Mouse (Mus musculus): ENCODE measurements at regions not wholly inside any gene's neighbourhood (a gene's known extent, or its start where the extent isn't known, plus 50 kb on each side); places are given as distances from the start of the nearest gene placed in this dataset.
"Not testable (repeated sequence)": the region's sequence is repeated elsewhere in the genome, so short reads cannot be mapped to it uniquely, and the experiment has no call there.

DNA sequence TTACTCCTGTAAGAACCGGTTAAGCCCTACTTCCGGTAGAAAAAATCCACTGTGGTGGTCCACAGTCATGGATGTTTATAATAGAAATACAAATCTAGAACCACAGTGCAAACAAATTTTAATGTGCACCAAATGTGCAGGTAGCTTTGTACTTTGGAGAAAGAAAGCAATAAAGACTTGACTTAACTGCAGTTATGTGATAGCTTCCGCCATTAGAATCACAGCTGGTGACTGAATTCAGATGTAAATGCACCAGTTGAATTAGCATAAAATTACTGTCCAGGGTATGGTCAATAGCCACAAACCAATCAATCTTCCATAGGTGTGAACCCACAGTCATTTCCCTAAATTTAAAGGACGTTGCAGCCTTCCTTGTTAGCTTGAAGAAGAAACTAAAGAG lies 367.2 kb downstream of the Trib2 start:
- H3K27ac ChIP-seq (replicated peaks), result no peak overlapping the region
- no peaks in the 10 kb centered on the region for H3K36me3 ChIP-seq (ENCODE audit: control insufficient read depth, insufficient read depth, low read length)
- H3K4me1 ChIP-seq (replicated peaks; ENCODE audit: control insufficient read depth, insufficient read depth), result no peaks in the 10 kb centered on the region
- no peak overlapping the region for H3K4me3 ChIP-seq (ENCODE audit: low read depth, low read length)
- no peak overlapping the region for H3K9ac ChIP-seq (ENCODE audit: low read length)
- H3K4me2 ChIP-seq (replicated peaks; ENCODE audit: low read depth), result no peak overlapping the region
- WGBS, result 72% methylated on average over 4 of the region's 4 CpGs
- TF ChIP-seq EP300 (optimal IDR thresholded peaks at IDR 0.05) (no peak), CTCF (IDR thresholded peaks at IDR 0.05; ENCODE audit: low read depth) (no peak)
- ATAC-seq (ENCODE audit: low FRiP score, low TSS enrichment) (no peak), DNase-seq (ENCODE audit: low spot score) (no peak)
- H3K27me3 ChIP-seq (ENCODE audit: control insufficient read depth, insufficient read depth, low read length), result no peaks in the 10 kb centered on the region; the same call in 1 of the 2 replicates
- H3K9me3 ChIP-seq (ENCODE audit: control insufficient read depth, low read length), result no peaks in the 10 kb centered on the region

DNA sequence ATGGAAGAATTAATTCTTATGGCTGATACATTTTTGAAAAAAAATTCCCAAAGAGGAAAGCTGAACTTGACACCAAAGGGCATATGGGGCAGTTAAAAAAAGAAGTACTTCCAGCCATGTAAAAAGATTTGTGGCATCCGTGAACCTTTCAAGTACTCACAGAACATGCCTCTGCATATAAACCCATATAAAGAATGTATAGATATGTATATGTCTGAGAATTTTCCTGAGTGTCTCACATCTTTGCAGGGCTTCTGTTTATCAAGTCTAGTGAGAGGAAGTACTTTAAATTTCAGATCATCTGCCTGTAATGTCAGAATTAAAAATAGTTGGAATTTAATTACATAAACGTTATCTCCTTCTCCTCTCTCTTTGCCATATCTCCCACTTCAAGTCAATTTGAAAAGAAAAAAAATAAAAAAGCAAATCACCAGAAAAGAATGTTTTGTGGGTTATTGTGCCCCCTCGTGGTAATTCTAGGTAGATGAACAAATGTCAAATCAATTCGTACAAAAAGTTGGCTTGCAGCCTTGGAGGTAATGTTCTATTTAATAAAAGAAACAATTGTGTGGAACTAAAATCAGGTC lies 400.4 kb downstream of the Trib2 start:
- ATAC-seq (ENCODE audit: low FRiP score, low TSS enrichment) (no peak), DNase-seq (ENCODE audit: low spot score) (no peak)
- Histone ChIP-seq H3K27ac (replicated peaks) (no peak overlapping the region), H3K4me1 (replicated peaks; ENCODE audit: control insufficient read depth, insufficient read depth) (no peaks in the 10 kb centered on the region), H3K4me3 (ENCODE audit: low read depth, low read length) (no peak overlapping the region), H3K9me3 (ENCODE audit: control insufficient read depth, low read length) (no peaks in the 10 kb centered on the region), H3K9ac (ENCODE audit: low read length) (no peak overlapping the region), H3K27me3 (ENCODE audit: control insufficient read depth, insufficient read depth, low read length) (no peaks in the 10 kb centered on the region), H3K4me2 (replicated peaks; ENCODE audit: low read depth) (no peak overlapping the region), H3K36me3 (ENCODE audit: control insufficient read depth, insufficient read depth, low read length) (no peaks in the 10 kb centered on the region)
- no peak for TF ChIP-seq EP300 (optimal IDR thresholded peaks at IDR 0.05)
- peak; percentile 71 for TF ChIP-seq CTCF (IDR thresholded peaks at IDR 0.05; ENCODE audit: low read depth)
- 12% methylated on average over 4 of the region's 4 CpGs for WGBS

DNA sequence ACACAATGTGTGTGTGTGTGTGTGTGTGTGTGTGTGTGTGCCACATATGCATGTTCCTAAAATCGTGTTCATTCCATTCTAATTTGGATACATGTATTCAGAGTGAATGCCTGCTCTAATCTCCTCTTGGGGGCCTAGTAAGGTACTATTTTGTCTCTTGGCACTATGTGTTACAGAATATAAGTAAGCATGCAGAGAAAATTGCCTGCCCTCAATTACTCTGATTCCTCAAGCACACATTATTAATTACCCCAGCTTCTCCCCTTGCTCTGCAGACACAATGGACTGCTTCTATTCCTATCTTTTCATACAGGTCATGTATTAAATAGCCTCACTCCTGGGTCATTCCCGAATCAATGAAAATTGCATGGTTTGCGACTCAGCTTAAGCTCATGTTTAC lies 406.3 kb downstream of the Trib2 start:
- Histone ChIP-seq H3K4me2 (replicated peaks; ENCODE audit: low read depth) (no peak overlapping the region), H3K27me3 (ENCODE audit: control insufficient read depth, insufficient read depth, low read length) (no peaks in the 10 kb centered on the region), H3K4me3 (ENCODE audit: low read depth, low read length) (no peak overlapping the region), H3K9ac (ENCODE audit: low read length) (no peak overlapping the region), H3K9me3 (ENCODE audit: control insufficient read depth, low read length) (no peaks in the 10 kb centered on the region), H3K27ac (replicated peaks) (no peak overlapping the region), H3K4me1 (replicated peaks; ENCODE audit: control insufficient read depth, insufficient read depth) (no peaks in the 10 kb centered on the region), H3K36me3 (ENCODE audit: control insufficient read depth, insufficient read depth, low read length) (no peaks in the 10 kb centered on the region)
- TF ChIP-seq EP300 (optimal IDR thresholded peaks at IDR 0.05) (no peak), CTCF (IDR thresholded peaks at IDR 0.05; ENCODE audit: low read depth) (no peak)
- WGBS, result 66% methylated on average over 3 of the region's 3 CpGs
- DNase-seq (ENCODE audit: low spot score) (no peak), ATAC-seq (ENCODE audit: low FRiP score, low TSS enrichment) (no peak)

DNA sequence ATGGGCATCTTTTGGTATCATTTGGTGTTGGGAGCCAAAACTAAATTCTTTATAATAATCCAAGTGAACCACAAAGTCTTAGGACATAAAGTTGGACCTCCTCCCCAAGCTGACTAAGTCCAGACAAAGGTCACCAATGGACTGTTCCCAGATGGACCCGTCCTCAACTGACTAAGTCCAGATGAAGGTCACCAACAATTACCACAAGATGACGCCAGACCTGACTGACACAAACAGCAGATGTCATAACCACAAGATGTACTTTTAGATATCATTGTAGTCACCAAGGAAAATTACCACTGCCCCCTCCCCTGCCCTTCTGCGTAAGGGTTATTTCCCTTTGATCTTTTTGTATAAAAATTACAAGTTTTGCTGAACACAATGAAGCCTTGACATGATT lies 409.1 kb downstream of the Trib2 start:
- 85% methylated on average over 3 of the region's 3 CpGs for WGBS
- not testable (repeated sequence) for H3K4me1 ChIP-seq (replicated peaks; ENCODE audit: control insufficient read depth, insufficient read depth); H3K4me2 ChIP-seq (replicated peaks; ENCODE audit: low read depth); H3K9me3 ChIP-seq (ENCODE audit: control insufficient read depth, low read length); H3K4me3 ChIP-seq (ENCODE audit: low read depth, low read length); ATAC-seq (ENCODE audit: low FRiP score, low TSS enrichment); H3K36me3 ChIP-seq (ENCODE audit: control insufficient read depth, insufficient read depth, low read length); H3K9ac ChIP-seq (ENCODE audit: low read length); H3K27me3 ChIP-seq (ENCODE audit: control insufficient read depth, insufficient read depth, low read length); DNase-seq (ENCODE audit: low spot score); H3K27ac ChIP-seq (replicated peaks)

DNA sequence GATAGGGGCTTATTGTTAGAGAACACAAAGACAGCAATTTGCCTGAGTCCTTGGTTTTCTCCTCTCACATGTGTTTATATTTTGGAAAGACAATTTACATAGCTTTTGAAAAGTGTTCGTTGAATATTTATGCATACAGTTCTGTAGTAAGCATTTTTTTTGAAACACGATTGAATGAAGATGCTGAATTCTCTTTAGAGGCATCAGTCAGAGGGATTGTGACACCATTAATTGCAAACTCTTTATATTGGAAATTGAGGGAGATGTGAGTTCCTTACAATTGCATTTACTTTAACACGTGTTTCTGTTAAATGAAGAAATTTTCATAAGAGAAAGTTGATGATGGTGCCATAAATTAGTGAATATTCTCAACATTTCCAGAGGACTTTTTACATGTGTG lies 424.1 kb downstream of the Trib2 start:
- DNase-seq (ENCODE audit: low spot score) (no peak), ATAC-seq (ENCODE audit: low FRiP score, low TSS enrichment) (no peak)
- H3K4me2 ChIP-seq (replicated peaks; ENCODE audit: low read depth), result no peak overlapping the region
- TF ChIP-seq EP300 (optimal IDR thresholded peaks at IDR 0.05) (no peak), CTCF (IDR thresholded peaks at IDR 0.05; ENCODE audit: low read depth) (no peak)
- H3K9ac ChIP-seq (ENCODE audit: low read length), result no peak overlapping the region
- no peaks in the 10 kb centered on the region for H3K4me1 ChIP-seq (replicated peaks; ENCODE audit: control insufficient read depth, insufficient read depth)
- H3K9me3 ChIP-seq (ENCODE audit: control insufficient read depth, low read length), result no peaks in the 10 kb centered on the region
- no peaks in the 10 kb centered on the region for H3K27me3 ChIP-seq (ENCODE audit: control insufficient read depth, insufficient read depth, low read length)
- H3K27ac ChIP-seq (replicated peaks), result no peak overlapping the region
- H3K36me3 ChIP-seq (ENCODE audit: control insufficient read depth, insufficient read depth, low read length), result no peaks in the 10 kb centered on the region
- 53% methylated on average over 3 of the region's 3 CpGs for whole genome bisulfite sequencing
- H3K4me3 ChIP-seq (ENCODE audit: low read depth, low read length), result no peak overlapping the region

DNA sequence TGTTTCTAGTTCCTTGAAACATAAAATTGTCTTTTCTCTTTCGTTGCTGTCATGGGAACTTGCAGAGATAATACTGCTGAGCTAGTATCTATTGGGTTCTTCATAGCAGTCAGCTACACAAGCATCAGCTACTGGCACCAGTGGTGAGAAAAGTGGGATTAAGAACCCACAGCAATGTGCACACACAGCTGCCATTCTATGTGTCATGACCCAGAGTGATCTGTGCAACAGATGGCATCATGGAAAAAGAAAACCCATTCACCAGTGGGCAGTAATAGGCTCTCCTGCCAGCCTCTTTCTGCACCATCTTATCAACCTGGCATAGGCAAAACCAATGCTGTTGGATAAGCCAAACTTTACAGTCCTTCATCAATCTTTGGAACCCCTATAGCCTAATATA lies 428.1 kb downstream of the Trib2 start:
- H3K4me3 ChIP-seq (ENCODE audit: low read depth, low read length), result no peak overlapping the region
- TF ChIP-seq CTCF (IDR thresholded peaks at IDR 0.05; ENCODE audit: low read depth) (no peak), EP300 (optimal IDR thresholded peaks at IDR 0.05) (no peak)
- H3K9me3 ChIP-seq (ENCODE audit: control insufficient read depth, low read length), result no peaks in the 10 kb centered on the region
- no peaks in the 10 kb centered on the region for H3K36me3 ChIP-seq (ENCODE audit: control insufficient read depth, insufficient read depth, low read length)
- WGBS, result 69% methylated on average over 1 of the region's 1 CpGs
- H3K4me2 ChIP-seq (replicated peaks; ENCODE audit: low read depth), result no peak overlapping the region
- no peak overlapping the region for H3K9ac ChIP-seq (ENCODE audit: low read length)
- H3K4me1 ChIP-seq (replicated peaks; ENCODE audit: control insufficient read depth, insufficient read depth), result no peaks in the 10 kb centered on the region
- DNase-seq (ENCODE audit: low spot score) (no peak), ATAC-seq (ENCODE audit: low FRiP score, low TSS enrichment) (no peak)
- H3K27me3 ChIP-seq (ENCODE audit: control insufficient read depth, insufficient read depth, low read length), result no peaks in the 10 kb centered on the region
- H3K27ac ChIP-seq (replicated peaks), result no peak overlapping the region
